Mouse (Mus musculus) cerebral cortex, adult 2 months (tissue): ENCODE results near the gene Stfa3.

Experiments used
- WGBS: fragments of 180-500 bp; shearing (Covaris S2); methylation state at CpG from one replicate; pipeline ENCODE4 v1.1.7; 2018; 5-methylcytosine and 5-hydroxymethylcytosine counted together

Gene Stfa3

DNA sequence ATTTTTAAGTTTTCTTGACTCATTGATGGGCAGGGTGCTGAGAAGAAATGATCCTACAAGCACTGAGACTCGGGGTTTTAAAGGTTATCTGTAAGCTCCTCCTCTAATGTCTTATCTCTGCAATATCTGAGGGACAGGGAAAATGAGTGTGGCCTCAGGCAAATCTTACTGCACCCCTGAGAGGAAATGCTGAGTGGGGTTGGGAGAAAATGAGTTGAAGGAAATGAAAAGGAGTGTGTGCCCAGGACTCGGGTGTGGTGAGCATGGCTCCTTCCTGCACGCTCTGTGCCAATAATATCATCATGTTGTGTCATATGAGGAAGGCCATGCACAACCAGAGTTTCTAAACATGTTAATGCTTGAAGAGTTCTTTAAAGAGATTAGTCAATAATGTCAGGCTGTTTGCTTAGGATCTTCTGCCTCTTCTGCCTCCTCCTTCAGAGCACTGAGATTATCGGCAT, at the start of gene Stfa3:
Gene Stfa3 (minus strand): TSS at position 51 of the 461 bp plus-strand sequence.
- 87% methylated on average over 4 of the region's 4 CpGs for WGBS

DNA sequence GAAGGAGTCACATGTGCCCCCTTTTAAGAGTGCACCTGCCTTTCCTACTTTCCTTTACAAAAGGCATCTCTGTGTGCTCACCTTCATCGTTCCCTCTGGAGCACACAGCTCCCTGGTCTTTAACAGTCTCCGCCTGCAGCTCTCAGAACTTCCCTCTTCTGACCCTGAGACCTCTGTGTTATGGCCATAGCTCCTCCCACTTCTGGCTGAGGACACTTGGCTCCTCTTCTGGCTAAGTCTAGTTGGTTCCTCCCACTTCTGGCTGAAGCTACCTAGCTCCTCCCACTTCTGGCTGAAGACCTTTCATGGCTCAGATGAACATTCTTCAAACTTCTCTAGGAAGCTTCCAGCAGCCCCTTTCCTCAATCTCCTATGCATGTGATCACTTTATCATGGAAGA, 47.1 kb upstream of the Stfa3 start:
- 78% methylated on average over 2 of the region's 2 CpGs for WGBS

DNA sequence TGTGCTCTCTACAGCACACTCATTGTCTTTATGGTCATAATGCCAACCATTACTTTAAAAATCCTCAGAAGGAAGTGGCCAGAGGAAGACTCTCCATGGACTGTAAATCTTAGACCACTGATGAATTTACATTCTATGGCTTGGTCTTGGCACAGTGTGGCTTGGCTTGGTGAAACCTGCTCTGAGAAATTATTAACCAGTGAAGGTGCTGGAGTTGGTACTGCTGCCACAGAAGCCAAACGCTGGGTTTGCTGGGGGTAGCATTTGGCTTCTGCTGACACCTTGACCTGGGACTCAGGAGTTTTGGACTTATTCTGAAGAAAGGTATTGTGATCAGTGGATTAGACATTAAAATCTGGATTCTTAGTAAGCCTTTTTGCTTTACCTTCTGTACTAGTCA, 37.2 kb upstream of the Stfa3 start:
- WGBS, result 100% methylated on average over 1 of the region's 1 CpGs

DNA sequence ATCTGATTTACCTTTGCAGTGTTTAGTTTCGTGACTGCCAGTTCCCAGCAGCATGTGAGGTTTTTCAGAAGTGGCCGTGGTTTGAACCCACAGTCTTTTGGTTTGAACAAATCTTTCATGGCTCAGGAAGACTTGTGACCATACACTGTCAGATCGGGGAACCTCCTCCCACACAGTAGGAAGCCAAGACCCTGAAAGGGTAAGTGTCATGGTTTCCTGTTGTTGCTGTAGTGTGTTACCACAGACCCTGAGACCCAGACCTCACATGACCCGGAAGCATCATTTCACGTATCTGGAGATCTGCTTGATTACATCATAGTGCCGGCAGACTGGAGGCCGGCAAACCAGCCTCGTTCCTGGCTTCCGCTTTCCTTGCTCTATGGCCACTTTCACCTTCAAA, 21.7 kb upstream of the Stfa3 start:
- 82% methylated on average over 9 of the region's 9 CpGs for WGBS

DNA sequence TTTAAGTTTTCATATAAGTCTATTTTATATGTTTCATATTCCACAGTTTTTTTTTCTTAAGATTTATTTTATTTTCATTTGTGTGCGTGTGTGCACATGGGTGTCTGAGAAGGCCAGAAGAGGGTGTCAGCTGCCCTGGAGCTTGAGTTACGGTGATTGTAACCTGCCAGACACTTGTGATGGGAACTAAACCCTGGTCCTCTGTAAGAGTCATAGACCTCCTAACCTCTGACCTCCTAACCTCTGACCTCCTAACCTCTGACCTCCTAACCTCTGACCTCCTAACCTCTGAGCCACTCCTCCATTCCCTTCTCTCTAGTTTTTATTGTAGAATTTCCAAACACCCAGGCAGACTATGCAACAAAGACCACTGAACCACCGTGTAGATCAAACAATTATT, 20.3 kb upstream of the Stfa3 start:
- 97% methylated on average over 3 of the region's 3 CpGs for WGBS

DNA sequence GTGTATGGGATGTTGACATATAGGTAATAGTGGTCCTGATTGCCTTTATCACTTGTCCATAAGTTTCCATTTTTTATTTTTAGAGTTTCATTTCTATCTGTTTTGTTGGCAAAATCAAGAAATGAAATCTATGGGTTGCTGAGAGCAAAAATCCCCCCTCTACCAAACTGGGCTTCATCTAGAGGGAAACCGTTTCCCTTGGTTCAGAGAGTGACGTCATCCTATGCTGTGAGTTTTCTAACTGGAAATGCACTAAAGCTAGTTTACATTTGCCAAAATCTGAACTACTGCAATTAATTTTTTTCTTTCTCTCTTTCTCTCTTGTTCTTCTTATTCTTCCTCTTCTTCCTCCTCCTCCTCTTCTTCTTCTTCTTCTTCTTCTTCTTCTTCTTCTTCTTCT, 19.7 kb upstream of the Stfa3 start:
- WGBS, result 75% methylated on average over 2 of the region's 2 CpGs

DNA sequence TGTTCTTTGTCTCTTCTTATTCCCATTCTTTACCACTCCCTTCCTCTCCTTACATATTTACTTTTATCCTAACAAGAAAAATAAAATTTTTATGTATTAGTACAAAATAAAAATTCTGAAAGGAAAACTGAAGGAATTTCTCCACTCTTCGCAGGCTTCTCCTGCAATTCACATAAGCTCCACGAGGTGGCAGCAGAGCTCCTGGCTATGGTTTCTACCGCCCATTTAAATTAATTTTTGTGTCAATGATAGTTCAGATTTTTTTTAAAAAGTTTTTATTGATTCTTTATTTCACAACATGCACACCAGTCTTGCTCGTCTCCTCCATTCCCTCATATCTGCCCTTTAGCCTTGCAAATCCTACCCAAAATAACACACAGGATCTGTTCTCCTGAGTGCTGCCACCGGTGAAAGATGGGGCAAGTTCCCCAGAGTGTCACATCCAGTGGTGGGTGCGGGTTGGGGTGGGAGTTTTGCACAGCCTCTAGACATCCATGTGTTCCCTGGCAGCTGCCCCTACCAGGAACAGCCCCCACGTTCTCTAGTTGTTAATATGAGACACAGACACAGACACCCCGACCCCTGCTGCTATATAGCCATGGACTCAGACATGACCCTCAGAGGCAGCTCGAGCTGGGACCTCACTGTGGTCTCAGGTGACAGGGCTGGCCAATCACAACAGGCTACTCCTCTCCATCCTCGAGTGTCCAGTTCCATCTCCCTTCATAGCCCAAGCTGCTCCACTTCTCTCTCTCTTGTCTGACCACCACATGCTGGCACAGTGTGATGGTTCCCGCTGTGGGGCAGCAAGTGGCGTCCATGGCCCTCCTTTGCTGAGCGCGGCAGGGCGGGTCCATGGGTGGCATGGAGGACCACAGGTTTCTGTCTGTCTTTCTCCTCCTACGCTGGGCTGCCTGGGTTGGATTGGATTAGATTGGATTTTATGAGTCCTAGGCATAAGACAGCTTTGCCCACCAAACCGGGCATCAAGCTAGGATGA, 18.3 kb upstream of the Stfa3 start:
- 54% methylated on average over 17 of the region's 17 CpGs for WGBS

DNA sequence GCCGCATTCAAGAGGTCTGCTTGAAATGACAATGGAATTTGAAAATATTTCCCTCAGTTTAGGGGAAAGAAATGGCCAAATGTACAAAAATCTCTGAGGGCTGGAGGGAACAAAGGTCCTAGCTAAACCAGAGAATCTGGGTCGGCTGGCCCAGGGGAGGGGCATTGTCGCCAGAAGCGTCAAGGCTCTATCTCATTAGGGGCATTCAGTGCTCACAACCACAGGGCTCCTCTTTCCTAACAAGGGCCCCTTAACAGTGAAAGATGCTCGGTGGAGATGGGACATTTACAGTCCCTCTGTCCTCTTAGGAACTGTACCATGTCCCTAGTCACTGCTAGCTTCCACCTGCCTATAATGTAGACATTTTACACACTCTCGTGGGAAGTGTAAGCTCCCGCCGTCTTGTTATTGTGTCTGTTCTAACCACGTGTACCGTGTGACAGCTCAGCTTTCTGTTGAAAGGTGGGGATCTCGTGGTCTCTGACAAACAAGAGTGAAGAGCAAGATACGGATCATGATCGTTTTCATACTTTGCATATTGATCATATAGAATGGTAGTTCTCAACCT, 16.0 kb upstream of the Stfa3 start:
- 64% methylated on average over 13 of the region's 13 CpGs for WGBS

DNA sequence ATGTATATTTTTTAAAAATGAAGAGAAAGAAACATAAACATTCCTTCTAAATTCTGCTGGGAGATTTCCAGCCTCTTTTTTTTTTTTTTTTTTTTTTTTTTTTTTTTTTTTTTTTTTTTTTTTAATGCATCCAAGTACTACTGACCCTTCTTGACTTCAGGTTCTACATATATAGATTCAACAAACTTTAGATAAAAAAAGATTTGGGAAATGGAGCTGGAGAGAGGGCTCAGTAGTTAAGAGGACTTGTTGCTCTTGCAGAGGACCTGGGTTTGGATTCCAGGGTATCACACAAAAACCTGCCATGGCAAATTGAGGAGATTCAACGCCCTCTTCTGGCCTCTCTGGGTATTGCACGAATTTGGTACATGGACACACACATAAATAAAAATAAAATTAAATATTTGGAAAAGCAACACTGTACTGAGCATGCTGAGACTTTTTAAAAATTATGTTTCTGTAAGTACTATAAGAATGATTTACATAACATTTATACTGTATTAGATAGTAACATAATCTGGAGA, 14.8 kb upstream of the Stfa3 start:
- WGBS, result 8% methylated on average over 2 of the region's 2 CpGs

DNA sequence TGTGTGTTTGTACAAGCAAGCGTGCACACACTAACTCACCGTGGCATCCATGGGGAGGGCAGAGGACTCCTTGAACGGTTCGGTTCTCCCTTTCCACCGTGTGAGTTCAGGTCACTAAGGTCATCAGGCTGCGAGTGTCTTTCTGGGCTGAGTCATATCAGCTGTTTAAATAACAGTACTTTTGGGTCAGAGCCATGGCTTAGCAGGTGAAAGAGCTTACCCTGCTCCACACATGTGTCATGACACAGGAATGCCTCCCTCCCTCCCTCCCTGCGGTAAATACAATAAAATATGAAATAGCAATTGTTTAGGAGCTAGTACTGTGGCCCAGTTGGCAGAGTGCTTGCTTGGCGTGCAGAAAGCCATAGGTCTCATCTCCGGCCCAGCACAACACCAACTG, 14.2 kb upstream of the Stfa3 start:
- 89% methylated on average over 9 of the region's 9 CpGs for WGBS

DNA sequence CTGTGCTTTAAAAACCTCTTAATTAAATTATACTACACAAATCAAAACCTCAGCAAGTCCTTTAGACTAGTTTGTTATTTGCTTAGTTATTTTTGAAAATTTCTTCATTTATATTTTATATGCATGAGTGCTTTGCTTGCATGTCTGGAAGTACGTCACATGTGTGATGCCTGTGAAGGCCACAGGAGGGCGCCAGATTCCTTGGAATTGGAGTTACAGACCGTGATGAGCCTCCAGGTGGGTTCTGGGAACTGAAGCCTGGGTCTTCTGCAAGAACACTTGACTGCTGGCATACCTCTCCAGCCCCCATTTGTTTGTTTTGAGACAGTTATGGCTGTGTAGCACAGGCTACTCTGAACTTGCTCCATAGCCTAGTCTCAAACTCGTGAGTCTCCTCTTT, 13.7 kb upstream of the Stfa3 start:
- 73% methylated on average over 4 of the region's 4 CpGs for WGBS

DNA sequence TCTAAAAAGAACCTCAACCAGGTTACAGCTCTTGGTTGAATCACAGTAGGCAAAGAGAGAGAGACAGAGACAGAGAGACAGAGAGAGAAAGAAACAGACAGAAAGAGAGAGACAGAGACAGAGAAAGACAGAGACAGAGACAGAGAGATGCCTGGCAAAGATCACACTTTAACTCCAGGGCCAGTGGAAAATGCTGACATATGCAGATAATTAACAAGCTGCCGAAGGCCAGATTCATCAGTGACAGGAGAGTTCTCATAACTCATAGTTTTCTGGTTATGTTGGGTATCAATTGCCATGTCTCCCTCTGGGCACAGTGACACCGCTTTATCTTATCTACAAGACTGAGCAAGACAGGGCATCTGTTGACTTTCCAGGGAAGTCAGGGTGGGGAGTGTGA, 12.7 kb upstream of the Stfa3 start:
- WGBS, result 81% methylated on average over 2 of the region's 2 CpGs

DNA sequence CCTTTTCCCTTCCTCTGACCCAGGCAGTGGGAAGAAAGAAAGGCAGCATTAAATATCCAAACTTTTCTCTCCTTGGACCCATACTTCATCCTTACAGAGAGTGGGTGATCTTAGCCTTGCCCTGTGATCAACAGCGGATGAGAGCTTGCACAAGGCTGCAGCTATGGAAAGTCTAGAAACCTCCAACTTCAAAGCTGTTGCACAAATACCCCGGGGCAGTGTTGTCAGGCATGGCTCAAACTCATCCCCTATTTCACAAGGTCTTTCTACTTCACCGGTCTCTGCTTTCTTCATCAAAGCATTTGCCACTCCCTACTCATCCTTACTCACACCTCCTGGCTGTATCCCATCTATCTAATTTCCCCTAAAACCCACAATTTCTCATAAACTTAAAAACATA, 10.2 kb upstream of the Stfa3 start:
- WGBS, result 92% methylated on average over 3 of the region's 3 CpGs

DNA sequence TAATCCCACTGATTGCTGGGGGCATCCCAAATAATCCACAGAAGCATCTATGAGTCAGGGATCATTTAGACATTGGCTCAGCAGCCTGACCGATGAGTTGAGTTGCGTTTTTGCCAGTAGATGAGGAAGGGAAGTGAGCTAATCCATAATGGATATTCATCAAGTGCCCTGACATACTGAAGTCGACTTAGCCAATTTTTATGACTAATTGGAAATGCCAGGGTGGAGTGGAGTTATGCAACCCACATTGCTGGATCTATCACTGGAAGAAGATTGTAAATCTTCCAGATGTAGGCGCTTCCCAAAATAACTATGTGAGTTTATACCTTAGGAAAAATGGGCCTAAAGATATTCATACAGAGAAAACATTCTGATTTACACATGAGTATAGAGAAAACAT, 8.9 kb upstream of the Stfa3 start:
- 68% methylated on average over 4 of the region's 4 CpGs for WGBS

DNA sequence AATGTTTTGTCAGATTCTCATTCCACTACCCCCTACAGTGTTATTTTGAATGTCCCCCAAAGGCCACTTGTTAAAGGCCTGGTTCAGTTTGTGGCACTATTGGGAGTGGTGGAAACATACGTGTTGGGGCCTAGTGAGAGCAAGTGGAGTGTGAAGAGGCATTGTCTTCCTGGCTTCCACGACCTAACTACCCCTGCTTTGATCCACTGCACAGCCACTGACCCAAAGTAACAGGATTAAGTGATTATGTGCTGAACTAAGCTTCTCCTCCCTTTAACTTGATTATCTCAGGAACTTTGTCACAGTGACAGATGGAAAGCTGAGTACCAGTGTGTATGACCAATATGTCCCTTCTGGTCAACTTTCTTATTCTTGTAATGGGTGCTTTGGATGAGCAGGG, 5.2 kb upstream of the Stfa3 start:
- 51% methylated on average over 2 of the region's 2 CpGs for WGBS

DNA sequence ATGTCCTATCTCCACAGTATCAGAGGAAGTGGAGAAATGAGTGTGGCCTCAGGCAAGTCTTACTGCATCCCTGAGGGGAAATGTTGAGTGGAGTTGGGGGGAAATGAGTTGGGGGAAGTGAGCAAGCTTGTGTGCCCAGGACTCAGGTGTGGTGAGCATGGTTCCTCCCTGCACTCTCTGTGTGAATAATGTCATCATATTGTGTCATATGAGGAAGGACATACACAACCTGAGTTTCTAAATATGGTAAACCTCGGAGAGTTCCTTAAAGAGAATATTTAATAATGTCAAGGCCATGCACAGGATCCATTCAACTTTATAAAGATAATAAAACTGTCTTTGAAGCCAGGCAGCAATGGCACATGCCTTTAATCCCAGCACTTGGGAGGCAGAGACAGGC, 34.2 kb downstream of the Stfa3 start:
- WGBS, result 86% methylated on average over 1 of the region's 1 CpGs

DNA sequence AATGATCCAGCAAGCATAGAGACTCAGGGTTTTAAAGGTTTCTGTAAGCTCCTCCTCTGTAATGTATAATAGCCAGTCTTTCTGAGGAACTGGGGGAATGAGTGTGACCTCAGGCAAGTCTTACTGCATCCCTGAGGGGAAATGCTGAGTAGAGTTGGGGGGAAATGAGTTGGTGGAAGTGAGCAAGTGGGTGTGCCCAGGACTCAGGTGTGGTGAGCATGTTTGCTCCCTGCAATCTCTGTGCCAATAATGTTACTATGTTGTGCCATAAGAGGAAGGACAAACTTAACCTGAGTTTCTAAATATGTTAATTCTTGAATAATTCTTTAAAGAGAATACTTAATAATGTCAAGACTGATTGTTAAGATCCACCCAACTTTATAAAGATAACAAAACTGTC, 46.8 kb downstream of the Stfa3 start, which contains the start of gene Stfa2:
Gene Stfa2 (minus strand): TSS at position 101 of the 400 bp plus-strand sequence.

